Mouse (Mus musculus): ENCODE measurements around the gene Hivep2.

Gene Hivep2

DNA sequence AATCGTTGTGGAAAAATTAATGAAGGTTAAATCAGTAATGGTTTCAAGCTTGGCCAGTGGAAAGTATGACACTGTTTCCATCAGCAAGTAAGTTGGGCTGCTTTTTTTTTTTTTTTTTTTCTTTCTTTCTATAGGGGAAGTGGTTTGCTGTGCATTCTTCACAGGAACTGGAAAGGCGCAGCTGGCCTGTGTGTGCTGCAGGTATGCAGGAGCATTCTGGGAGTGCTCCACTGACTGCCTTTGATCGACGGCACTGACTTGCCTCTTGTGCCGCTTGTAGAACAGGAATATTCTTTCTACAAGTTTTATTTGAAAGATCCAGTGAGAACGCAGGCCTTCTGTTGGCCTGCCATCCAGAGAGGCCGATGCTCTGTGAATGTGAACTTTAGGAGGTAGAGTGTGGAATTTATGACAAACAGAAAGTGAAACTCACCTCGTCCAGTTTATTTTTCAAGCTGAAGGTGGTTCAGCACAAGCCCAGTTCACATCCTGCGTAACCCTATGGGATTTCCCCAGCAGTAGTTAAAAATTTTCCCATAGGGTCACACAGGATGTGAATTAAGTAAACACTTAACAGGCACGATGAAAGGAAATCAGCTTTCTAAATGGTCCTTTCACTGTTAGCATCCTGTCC lies 120.1 kb downstream of the Hivep2 start:
- no peak for DNase-seq

DNA sequence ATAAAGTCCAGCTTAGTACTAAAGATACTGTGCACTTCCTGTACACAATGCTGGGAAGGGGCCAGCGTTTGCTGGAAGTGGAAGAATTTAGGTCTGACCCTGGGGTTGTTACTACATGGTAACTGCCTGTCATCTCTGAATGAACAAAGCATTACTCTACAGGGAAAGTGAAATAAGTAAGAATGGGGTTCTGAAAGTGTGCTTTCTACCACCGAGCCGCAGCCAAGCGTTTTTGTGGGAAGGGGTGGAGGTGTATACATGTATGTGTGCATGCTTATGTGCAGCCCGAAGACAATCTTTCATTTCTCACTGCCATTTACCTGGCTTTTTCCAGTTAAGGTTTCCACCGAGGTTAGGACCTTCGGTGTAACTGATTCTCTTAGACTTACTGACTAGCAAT lies 121.4 kb downstream of the Hivep2 start:
- DNase-seq = no peak

DNA sequence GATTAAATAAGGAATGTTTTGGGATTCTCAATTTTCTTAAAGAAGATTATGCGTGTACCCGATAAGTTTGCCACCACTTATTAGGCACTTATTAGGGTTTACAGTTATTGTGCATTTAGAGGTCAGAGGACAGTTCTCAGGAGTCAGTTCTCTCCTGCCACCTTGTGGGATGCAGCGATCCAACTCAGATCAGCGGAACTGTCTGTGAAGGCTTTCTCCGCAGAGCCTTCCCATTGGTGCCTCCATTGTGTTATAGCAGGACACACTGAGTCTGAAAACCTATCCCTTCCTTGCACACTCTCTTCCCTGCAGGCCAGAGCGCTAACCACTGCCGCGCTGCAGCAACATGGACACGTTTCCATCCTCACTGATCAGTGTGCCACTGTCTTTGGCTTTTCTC lies 123.6 kb downstream of the Hivep2 start:
- no peak for DNase-seq

DNA sequence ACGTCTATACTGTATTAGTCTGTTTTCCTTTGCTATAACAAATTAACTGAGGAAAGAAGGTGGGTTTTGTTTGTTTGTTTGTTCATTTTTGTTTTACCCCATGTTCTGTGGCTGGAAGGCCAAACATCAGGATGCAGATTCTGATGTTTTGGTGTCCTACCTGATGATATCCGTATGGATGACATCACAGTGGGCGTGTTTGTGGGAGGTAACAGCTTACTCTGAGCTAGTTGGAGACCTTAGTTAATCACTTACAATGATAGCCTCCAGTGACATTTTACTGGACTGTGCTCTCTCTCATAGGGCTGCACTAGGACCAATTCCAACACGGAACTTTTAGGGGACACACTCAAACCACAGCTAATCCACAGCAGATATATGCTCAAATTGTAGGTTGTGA lies 128.2 kb downstream of the Hivep2 start:
- DNase-seq = no peak

DNA sequence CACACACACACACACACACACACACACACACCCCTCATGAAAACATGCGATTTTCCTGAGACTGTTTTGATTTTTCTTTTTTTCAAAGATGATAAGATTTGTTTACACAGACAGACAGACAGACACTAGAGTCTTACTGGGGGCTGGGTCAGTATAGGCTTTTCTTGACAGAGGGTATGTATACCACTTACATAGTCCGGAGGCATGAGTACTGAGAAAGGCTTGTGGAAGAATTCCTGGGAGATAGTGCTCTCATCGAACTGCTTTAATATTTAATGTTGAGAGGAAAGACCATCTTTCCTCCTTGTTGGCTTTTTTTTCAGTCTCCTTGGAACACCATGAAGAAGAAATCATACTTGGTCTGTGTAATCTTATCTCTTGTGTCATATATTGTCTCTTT lies 130.2 kb downstream of the Hivep2 start:
- DNase-seq = no peak

DNA sequence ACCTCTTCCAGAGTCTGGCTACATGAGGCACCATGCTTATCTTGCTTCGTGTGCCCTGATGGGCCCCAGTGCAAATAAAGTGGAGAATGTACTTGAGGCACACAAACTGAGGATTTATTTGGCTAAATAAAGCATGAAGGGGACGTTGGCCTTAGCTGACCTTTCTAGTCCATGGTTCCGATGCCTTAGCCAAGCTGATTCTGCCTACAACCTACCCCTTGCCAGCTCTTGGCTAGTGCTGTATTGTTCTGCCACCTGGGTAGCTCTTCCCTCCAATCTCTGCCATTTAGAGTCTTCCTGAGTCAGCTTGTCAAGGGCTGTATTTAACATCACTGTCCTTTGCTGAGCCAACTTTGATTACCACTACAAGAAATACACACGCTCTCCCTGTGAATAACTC lies 133.3 kb downstream of the Hivep2 start:
- DNase-seq = no peak

DNA sequence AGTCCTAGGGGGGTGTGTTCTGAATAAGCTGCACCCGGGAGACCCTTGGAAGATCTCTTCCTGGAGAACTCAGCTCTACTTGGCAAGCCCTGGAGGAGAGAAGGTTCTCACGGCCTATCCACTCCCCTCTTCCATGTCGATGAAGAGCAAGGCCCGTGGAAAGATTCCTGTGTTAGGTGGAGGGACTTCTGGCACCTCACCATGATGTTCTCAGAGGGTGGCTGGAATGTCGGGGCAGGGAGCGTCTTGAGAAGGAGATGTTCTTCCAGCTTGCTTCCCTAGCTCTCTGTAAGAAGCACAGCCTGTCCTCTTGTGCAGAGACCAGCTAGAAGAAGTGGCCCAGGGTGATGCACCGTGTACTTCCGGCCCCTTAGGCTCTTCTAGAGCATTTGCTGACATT lies 134.2 kb downstream of the Hivep2 start:
- DNase-seq = no peak

DNA sequence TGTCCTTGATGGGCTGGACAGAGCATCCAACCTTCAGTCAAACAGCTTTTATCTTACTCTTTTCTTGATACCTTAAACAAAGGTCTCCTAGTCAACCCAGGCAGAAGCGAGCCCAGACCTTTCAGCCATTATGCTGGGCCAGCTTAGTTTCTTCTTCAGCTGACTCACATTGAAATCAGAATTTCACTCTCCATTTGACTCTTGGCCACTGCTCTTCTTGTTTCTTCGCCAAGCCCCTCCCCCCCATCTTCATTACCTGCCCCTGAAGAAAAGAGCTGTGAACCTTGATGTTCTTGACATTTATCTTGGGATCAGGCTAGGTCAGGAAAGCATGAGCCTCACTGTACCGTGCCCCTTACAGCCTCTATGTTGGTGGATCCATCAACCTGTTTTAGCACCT lies 135.0 kb downstream of the Hivep2 start:
- DNase-seq = no peak

DNA sequence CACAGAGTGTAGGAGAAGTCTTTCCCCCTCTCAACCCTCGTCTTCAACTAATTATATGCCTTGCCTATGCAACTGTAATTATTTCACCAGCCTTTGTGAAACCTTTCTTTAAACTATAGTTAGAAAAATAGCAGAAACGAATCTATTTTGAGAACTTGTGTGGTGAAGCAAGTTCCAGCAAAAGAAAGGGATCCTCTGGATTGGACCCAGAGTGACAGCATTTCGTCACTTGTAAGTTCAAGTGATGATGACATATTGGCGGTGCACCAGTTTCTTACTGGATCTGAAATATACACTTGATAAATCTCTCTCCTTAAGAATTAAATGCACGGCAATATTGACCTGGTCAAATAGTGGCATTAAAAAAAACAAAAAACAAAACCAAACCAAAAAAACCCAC lies 136.1 kb downstream of the Hivep2 start:
- no peak for DNase-seq

DNA sequence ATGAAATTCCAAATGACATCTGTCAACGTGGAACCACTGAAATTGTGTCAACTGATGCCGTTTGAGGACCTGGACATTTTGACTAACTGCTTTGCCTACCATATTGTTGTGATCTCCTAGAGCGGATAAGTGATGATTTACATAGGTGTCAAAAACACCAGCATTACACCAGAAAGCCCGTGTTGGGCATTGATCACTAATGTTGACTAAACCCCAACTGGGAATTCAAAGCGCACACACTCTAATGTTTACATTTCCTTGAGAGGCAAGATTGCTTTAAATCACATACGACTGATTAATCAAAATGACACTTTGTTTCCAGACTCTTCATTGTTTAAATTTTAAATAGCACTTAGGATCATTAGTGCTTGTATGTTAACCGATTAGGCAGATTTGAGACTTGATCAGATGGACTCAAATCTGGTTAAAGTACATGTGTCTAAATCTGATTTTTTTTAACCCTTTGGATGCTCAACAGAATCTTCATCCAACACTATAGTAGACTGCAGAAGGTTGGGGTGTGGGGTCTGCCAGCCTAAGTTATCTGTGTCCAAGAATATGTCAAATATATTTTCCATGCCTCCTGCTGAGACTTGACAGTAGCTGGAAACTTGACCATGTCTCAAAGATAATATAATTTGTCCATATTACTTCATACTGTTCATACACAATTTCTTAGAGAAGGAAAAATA lies 142.3 kb downstream of the Hivep2 start:
- DNase-seq = no peak

DNA sequence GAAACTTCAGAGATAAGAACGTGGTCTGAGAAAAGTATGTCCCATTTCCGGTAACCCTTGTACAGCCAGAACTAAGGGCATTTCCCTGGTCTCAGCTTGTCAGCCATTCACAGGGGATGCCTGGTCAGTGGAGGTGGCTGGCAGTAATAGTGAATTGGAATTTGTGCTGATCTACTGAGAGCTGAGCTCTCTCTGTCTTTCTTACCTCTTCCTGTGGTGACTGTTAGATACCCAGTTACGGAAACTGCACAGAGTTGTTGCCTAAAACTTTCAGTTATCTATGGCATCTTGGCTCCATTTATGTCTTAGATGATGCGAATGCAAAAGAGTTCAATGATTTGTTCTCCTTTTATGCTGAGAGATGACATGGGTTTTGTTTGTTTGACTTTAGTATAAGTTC lies 150.0 kb downstream of the Hivep2 start:
- no peak for DNase-seq

DNA sequence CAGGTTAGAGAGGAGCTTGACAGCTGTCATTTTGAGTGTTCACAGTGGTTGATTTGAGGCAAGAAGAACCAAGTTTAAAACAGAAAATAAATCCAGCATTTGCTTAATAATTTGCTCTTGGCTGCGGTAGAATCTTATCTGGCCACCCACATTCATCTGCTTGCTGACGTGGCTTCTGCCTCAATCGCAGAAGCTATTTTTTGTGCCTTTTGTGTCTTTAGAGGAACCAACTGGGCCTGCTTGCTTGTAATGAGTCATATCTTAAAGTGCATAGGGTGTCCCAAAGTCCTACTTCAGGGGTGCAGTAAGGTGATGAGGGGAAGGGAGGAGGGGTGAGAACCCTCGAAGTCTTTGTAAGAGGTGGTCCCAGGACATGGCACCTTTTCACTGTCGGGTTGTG lies 151.1 kb downstream of the Hivep2 start:
- DNase-seq = no peak

DNA sequence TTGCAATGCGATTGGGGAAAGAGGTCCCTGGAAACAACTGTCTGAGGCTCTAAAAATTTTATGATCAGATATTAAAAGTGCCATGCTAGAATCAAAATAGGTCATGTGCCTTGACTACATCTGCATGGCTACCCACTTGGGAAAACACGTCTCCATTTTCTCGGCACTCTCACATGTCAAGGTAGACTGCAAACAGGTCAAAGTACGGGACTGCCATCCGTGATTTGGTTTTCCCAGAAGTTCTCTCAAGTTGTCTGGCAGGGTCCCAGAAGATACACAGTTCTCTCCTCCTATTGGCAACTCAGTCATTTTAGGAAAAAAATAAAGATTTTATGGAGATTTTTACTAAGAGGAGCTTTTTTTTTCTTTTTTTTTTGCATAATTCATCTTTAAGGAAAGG lies 153.3 kb downstream of the Hivep2 start:
- DNase-seq = no peak

DNA sequence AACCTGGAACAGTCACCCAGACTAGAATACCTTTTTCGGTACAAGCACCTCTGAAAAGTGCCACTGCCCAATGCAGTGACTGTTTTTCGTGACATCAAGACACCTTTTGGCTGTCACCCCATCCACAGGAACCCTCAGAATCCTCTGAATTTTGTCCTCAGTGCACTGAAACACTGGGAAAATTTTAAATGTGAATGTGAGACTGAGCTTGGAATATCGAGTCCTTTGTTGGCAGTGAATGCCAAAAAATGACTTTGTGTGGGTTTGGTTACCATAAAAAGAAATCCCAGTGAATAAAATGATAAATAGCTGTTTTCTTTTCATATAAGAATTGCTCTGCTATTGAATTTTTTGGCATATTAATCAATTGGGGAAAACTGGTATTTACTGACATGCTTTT lies 154.6 kb downstream of the Hivep2 start:
- no peak for DNase-seq

DNA sequence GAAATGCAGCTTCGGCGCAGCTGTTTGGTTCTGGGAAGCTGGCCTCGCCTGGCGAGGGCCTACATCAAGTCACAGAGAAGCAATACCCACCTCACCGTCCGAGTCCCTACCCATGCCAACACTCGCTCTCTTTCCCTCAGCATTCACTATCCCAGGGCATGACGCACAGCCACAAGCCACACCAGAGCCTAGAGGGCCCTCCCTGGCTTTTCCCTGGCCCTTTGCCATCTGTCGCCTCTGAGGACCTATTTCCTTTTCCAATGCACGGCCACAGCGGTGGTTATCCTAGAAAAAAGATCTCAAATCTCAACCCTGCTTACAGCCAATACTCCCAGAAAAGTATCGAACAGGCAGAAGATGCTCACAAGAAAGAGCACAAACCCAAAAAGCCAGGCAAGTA lies 162.0 kb downstream of the Hivep2 start:
- DNase-seq = no peak

DNA sequence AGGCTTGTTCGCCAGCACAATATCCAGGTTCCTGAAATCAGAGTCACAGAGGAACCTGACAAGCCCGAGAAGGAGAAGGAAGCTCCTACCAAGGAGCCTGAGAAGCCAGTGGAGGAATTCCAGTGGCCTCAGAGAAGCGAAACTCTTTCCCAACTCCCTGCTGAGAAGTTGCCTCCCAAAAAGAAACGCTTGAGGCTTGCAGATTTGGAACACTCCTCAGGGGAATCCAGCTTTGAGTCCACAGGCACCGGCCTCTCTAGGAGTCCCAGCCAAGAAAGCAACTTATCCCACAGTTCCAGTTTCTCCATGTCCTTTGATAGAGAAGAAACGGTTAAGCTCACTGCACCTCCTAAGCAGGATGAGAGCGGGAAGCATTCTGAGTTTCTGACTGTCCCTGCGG lies 164.4 kb downstream of the Hivep2 start:
- DNase-seq = no peak

DNA sequence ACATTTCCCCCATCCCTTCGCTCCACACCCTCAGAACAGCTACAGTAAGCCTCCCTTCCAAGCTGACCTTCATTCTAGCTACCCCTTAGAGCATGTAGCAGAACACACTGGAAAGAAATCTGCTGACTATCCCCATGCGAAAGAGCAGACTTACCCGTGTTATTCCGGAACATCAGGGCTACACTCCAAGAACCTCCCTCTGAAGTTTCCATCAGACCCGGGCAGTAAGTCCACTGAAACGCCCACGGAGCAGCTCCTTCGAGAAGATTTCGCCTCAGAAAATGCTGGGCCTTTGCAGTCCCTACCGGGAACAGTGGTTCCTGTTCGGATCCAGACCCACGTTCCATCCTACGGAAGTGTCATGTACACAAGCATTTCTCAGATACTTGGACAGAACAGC lies 165.4 kb downstream of the Hivep2 start:
- DNase-seq = no peak

DNA sequence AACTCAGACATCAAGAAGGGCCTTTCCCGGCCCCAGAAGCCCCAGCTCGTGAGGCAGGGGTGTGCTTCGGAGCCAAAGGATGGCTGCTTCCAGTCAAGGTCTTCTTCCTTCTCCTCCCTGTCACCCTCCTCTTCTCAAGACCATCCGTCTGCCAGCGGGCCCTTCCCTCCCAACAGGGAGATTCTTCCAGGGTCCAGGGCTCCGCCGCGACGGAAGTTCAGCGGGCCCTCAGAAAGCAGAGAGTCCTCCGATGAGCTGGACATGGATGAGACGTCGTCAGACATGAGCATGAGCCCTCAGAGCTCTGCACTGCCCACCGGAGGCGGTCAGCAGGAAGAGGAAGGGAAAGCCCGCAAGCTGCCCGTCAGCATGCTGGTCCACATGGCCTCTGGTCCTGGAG lies 166.2 kb downstream of the Hivep2 start:
- no peak for DNase-seq

DNA sequence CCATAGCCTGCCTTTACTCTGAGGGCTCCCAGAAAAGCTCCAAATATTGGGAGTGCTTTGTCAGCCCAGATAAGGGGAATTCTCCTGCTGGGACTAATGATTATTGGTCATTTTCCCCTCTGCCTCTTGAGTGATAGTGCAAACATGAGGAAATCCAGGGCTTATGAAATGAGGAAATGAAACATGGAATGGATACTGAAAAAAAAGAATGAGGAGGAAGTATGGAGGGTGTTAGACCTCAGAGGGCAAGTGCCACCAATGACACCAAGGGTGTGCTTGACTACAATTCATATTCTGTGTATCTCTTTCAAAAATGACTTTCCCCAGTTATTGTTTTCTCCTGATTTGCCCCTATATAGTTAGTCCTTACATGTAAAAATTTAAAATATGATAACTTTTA lies 167.1 kb downstream of the Hivep2 start:
- no peak for DNase-seq

DNA sequence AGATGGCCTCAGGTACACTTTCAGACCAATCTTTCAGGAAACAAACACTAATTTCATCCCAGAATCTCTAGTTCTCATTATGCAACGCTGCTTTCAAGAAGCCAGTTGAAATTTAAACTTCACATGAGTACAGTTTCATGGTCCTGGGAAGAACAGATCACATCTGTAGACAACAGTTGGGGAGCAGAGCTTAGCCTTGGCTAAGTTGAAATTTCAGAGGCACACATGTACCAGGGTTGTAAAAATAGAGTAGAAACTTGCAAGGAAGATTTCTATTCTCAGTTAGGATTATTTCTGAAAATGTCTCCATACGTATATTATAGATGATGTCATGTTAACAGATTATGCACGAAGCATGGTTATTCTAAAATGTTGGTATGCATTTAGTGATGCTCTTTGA lies 172.8 kb downstream of the Hivep2 start:
- DNase-seq = no peak

DNA sequence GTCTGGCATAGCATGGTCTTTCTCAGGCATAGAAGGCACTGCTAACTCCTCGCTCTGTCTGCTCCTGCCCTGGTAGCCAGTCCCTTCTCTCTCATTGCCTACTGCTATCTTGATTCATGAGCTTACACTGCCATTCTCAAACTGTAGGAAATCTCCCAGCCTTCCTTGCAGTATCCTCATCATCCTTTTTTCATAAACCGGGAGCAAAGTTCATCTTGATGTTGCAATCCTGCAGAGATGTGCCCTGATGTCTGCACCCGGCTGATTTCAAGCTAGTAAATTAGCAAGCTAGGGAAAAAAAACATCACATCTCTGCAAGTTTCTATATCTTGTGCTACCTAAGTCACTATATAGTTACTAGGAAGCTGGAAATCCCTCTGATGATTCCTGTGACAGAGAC lies 179.0 kb downstream of the Hivep2 start:
- no peak for DNase-seq

DNA sequence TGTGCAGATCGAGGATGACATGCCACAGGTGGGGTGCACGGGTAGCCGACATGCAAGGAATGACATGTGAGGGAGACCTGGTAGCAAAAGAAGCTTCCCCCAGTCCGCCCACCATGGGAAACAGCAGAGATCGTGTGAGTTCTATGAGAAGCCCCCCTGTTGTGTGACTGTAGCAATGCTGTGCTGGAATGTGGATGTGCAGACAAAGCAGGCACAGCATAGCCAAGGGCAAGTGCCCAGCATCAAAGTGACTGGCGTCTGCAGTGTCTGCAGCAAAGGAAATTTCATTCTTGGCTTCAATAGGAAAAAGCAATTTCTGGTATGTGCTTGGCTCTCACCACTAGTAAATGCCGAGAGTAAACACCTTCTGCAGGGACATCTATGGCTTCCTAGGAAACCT lies 199.0 kb downstream of the Hivep2 start:
- DNase-seq = no peak

DNA sequence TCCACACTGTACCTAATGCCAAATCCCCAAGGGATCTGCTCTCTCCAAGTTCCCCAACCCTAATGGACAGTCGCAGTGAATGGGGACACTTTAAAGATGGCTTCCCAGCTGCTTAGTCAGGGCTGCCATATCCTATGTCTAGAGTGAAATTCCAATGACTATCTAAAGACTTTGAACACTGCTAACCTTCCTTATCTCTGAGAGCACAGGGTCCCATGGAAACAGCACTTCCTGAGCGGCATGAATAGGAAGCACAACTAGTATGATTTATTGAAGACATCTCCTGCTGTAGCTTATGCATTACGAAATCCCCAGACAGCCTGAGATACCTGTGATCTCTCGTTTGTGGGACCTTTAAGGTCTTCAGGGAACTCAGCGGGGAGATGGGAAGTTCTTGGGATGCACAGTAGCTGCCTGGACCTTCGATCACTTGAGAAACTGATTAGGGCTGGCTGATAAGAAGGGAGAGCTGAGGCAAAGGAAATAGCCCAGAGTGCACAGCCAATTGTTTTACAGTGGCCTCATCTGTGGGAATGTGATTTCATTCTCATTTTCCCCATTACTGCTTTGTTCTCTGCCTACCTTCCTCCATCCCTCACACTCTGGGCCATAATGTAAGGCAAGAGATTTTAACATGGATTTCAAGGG lies 202.4 kb downstream of the Hivep2 start:
- no peak for DNase-seq

DNA sequence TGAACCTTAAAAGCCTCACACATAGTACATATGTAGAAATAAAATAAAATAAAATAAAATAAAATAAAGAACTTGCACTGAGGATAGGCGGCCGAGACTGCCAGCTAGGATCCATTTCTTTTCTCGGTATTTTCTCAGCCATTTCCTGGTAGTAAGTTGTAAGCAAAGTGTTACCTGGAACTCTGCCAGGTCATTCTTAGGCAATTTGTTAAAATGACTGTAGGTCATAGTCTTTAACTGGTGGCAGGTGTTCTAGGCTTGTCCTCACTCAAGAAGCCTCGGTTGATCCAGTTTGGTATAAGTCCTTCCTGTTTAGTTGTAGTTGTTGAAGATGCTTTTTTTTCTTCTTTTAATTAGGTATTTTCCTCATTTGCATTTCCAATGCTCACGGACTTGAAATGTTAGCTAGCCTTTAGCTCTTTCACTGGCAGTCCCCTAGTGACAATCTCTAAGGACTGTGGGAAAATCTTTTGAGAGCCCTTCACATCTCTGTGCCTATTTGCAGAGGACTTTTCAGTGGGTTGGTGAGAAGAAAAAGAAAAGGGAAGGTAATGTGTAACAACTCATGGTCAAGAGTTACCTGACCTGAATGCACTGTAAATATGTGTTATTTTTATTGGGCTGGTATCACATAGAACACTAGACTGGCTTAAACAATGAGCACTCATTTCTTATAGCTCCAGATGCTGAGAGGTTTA lies 203.1 kb downstream of the Hivep2 start:
- DNase-seq = no peak
